Mouse (Mus musculus) intestine, embryonic 15.5 days (tissue): ENCODE data around the gene Samd9l. TPM values are rescaled to one million over a fixed set of nuclear protein-coding genes. Genes with fewer than 3 reads are reported as not detected.
A peak's percentile ranks its signal among the peaks of the same experiment; 100 is the strongest.
"Not testable (repeated sequence)": the region's sequence is repeated elsewhere in the genome, so short reads cannot be mapped to it uniquely, and the experiment has no call there.

ENCODE experiments used
- ATAC-seq: fragments of 200-750 bp; cut with Nextera tagmentation; 2 replicates; pipeline ENCODE4 v1.8.0; 2017; ENCODE audit warnings: moderate TSS enrichment, moderate library complexity
- H3K27ac ChIP-seq: fragments of 300-500 bp; sonication (generic); 2 replicates; pipeline ENCODE4 v1.5.1; 2015; ENCODE audit warnings: mild to moderate bottlenecking, inconsistent platforms
- H3K27me3 ChIP-seq: fragments of 300-500 bp; sonication (generic); replicated peaks from 2 replicates; pipeline ENCODE4 v1.6.1; 2015; ENCODE audit warnings: inconsistent platforms
- H3K36me3 ChIP-seq: fragments of 300-500 bp; sonication (generic); 2 replicates; pipeline ENCODE4 v1.6.1; 2015; ENCODE audit warnings: inconsistent platforms
- H3K4me1 ChIP-seq: fragments of 300-500 bp; sonication (generic); replicated peaks from 2 replicates; pipeline ENCODE4 v1.6.1; 2015; ENCODE audit warnings: inconsistent platforms
- H3K4me2 ChIP-seq: fragments of 300-500 bp; sonication (generic); replicated peaks from 2 replicates; pipeline ENCODE4 v1.6.1; 2015; ENCODE audit warnings: mild to moderate bottlenecking, inconsistent platforms
- H3K4me3 ChIP-seq: fragments of 300-500 bp; sonication (generic); replicated peaks from 2 replicates; pipeline ENCODE4 v1.5.1; 2015; ENCODE audit warnings: inconsistent platforms
- H3K9ac ChIP-seq: fragments of 300-500 bp; sonication (generic); 2 replicates; pipeline ENCODE4 v1.6.1; 2015; ENCODE audit warnings: inconsistent platforms
- H3K9me3 ChIP-seq: fragments of 300-500 bp; sonication (generic); 2 replicates; pipeline ENCODE4 v1.6.1; 2016; ENCODE audit warnings: inconsistent platforms
- WGBS: fragments of 180-500 bp; shearing (Covaris S2); methylation state at CpG from one replicate; pipeline ENCODE4 v1.1.7; 2015; 5-methylcytosine and 5-hydroxymethylcytosine counted together
- polyA plus RNA-seq: library from polyadenylated mRNA; unstranded; fragments of >200 nt; fragmentation: Nextera tagmentation; extraction: Ambion mirVana; gene quantifications from 2 replicates; pipeline ENCODE4 v1.2.1, GENCODE M21; 2015

Samd9l gene
- polyA plus RNA-seq, 1 experiment from 2014 or later: 9.4 TPM

GRCm38 (mm10) chr6:3384816-3385215, 14.6 kb downstream of the Samd9l start:
- H3K27ac ChIP-seq, H3K36me3 ChIP-seq, H3K4me2 ChIP-seq, H3K4me3 ChIP-seq, H3K9ac ChIP-seq, H3K27me3 ChIP-seq, H3K4me1 ChIP-seq, H3K9me3 ChIP-seq: not testable (repeated sequence)
- peak; percentile 74 for ATAC-seq

DNA sequence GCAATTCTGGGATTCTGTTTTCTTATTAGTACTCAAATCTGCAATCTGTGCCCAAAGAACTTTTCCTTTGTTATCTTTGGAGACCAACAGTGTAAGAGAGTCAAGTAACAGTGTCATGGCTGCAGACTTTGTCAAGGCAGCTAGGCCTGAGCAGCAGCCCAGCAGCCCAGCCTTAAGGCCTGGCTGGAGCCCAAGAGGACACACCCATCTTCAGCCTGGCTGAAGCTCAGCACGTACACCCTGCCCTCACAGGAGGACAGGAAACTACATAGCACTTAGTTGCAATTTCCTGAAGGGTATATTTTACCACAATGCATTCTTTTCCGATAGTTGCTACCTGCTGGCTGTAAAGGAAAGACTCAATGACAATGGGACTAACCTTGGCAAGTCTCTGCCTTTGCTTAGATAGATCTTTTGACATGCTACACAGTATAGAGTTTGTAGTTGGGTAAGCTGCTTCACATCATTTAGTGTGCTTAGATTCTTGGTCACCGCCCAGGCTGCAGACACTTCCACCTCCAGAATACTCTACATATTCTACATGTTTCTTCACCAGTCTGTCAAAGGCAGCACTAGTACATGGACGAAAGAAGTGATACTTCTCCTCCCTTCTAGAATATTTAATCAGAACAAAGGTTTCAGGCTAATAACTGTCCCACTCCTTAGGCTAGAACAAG, 15.1 kb downstream of the Samd9l start:
- not testable (repeated sequence) for H3K9ac ChIP-seq, H3K4me2 ChIP-seq, H3K4me1 ChIP-seq, H3K36me3 ChIP-seq, H3K27ac ChIP-seq, H3K9me3 ChIP-seq, H3K27me3 ChIP-seq, H3K4me3 ChIP-seq
- peak; percentile 95 for ATAC-seq
- 43% methylated on average over 1 of the region's 4 CpGs for WGBS

- no peak overlapping the region for H3K4me2 ChIP-seq
- H3K9ac ChIP-seq: no peak overlapping the region
- WGBS: 74% methylated on average over 2 of the region's 2 CpGs
- H3K27me3 ChIP-seq: no peaks in the 10 kb centered on the region
- no peak overlapping the region for H3K4me3 ChIP-seq
- no peaks in the 10 kb centered on the region for H3K9me3 ChIP-seq
- H3K36me3 ChIP-seq: 0 out of 2 replicates have a peak, but pooled peaks cover 3% of the 10 kb centered on the region
- no peaks in the 10 kb centered on the region for H3K4me1 ChIP-seq
- peak; percentile 42 for ATAC-seq
- no peak overlapping the region for H3K27ac ChIP-seq
Measured at GRCm38 (mm10) chr6:3379146-3379545, 20.2 kb downstream of the Samd9l start.

DNA sequence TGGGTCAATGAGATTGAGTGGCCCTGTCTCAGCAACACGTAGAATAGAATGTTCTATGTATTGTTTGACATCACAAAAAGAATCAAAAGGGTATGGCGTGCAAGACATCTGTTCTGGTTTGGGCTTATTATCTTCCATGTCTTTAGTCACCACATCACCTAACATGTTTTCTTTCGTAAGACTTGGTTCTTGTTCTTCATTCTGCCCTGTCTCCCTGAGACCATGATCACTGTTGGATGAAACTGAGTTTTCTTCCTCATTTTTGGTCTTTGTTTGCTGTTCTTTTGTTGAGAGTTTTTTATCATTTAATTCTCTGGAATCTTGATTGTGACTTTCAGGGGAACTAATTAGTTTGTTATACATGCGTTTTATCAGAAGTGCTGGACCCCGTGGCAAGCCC, 22.7 kb downstream of the Samd9l start:
- H3K9ac ChIP-seq: no peak overlapping the region
- no peaks in the 10 kb centered on the region for H3K9me3 ChIP-seq
- no peak for ATAC-seq
- H3K4me2 ChIP-seq: no peak overlapping the region
- H3K4me1 ChIP-seq: no peaks in the 10 kb centered on the region
- H3K27ac ChIP-seq: no peak overlapping the region
- H3K36me3 ChIP-seq: 0 out of 2 replicates have a peak, but pooled peaks cover 3% of the 10 kb centered on the region
- H3K27me3 ChIP-seq: no peaks in the 10 kb centered on the region
- H3K4me3 ChIP-seq: no peak overlapping the region
- WGBS: 85% methylated on average over 5 of the region's 5 CpGs

DNA sequence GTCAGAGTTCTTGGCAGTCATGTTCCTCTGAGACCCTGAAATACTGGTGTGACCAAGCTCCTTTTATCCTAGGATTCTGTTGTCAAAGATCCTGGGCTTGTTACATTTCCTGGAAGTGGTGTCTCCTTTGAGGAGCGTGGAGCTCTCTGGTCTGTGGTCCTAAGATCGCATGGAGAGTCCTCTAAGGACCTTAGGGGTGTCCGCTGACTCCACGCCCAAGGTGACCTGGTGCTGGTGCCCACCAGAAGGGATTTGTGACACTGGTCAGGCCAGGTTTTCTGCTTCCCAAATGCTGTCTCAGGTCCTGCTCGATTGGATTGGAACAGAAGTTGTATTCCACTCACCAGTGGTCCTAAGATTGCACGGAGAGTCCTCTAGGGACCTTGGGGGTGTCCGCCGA, 29.8 kb downstream of the Samd9l start:
- H3K27me3 ChIP-seq: no peaks in the 10 kb centered on the region
- no peaks in the 10 kb centered on the region for H3K36me3 ChIP-seq
- H3K9me3 ChIP-seq: no peaks in the 10 kb centered on the region
- no peak overlapping the region for H3K4me3 ChIP-seq
- H3K4me1 ChIP-seq: no peaks in the 10 kb centered on the region
- WGBS: 82% methylated on average over 8 of the region's 8 CpGs
- no peak overlapping the region for H3K9ac ChIP-seq
- H3K27ac ChIP-seq: no peak overlapping the region
- no peak for ATAC-seq
- no peak overlapping the region for H3K4me2 ChIP-seq

DNA sequence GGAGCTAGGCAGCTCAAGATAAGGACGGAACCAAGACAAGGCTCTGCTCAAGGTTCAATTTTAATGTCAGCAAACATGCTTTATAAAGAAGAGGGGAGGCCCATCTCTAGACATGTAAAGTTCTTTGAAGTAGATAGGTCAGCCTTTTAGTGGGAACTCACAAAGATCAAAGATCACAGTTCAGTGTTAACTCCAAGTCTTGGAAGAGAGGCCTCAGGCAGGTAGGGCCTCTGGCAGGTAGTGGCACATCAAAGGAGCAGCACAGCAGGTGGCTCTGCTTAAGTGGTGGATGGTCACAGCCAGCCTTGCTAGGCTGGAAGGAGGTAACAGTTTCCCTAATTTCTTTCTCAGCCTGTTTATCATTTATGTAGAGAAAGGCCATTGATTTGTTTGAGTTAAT, 33.8 kb downstream of the Samd9l start:
- peak; percentile 55; the same call in 1 of the 2 replicates for ATAC-seq
- not testable (repeated sequence) for H3K27me3 ChIP-seq, H3K4me1 ChIP-seq, H3K27ac ChIP-seq, H3K9ac ChIP-seq, H3K36me3 ChIP-seq, H3K4me2 ChIP-seq, H3K4me3 ChIP-seq, H3K9me3 ChIP-seq
- 67% methylated on average over 1 of the region's 1 CpGs for WGBS

GRCm38 (mm10) chr6:3345924-3346597, 53.3 kb downstream of the Samd9l start:
- H3K27me3 ChIP-seq, H3K9ac ChIP-seq, H3K27ac ChIP-seq, H3K4me3 ChIP-seq, H3K4me1 ChIP-seq, H3K9me3 ChIP-seq, H3K4me2 ChIP-seq, H3K36me3 ChIP-seq: not testable (repeated sequence)
- peak; percentile 64 for ATAC-seq
- 0% methylated on average over 1 of the region's 1 CpGs for WGBS

DNA sequence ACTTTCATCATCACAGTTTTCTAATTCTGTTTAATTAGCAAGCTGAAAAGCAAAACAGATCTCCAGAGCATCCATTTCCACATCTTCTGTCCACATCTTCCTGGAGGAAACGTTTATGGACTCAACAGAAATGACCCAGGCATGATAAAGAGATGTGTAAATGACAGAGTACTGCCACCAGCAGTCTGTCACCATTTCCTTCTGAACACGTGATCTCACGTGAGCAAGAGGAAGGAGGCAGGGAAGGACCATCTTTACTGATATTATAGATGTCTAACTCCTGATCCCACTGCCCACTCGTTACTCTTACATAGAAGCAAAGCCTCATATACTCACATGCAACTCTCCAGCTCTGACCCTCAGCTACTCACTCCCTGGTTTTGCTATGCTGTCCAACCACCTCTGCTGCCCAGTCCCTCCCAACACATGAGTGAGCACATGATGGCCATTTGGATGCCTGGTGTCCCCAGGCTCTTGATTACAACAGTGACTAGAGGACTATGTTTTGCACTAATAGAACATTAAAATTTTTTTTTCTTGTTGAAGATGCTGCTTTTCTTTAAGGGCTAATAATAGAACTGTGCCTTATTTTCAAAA, 54.2 kb downstream of the Samd9l start:
- H3K27ac ChIP-seq, H3K27me3 ChIP-seq, H3K4me3 ChIP-seq, H3K36me3 ChIP-seq, H3K4me1 ChIP-seq, H3K9me3 ChIP-seq, H3K9ac ChIP-seq, H3K4me2 ChIP-seq: not testable (repeated sequence)
- peak; percentile 24; the same call in 1 of the 2 replicates for ATAC-seq
- 50% methylated on average over 2 of the region's 4 CpGs for WGBS

GRCm38 (mm10) chr6:3343603-3344247, 55.6 kb downstream of the Samd9l start:
- H3K4me1 ChIP-seq, H3K27me3 ChIP-seq, H3K4me3 ChIP-seq, H3K36me3 ChIP-seq, H3K9me3 ChIP-seq, H3K9ac ChIP-seq: not testable (repeated sequence)
- peak overlapping the region; percentile 17; the same call in 1 of the 2 replicates for H3K4me2 ChIP-seq
- ATAC-seq: peak; percentile 70
- H3K27ac ChIP-seq: peak overlapping the region; percentile 77
- 67% methylated on average over 1 of the region's 1 CpGs for WGBS

DNA sequence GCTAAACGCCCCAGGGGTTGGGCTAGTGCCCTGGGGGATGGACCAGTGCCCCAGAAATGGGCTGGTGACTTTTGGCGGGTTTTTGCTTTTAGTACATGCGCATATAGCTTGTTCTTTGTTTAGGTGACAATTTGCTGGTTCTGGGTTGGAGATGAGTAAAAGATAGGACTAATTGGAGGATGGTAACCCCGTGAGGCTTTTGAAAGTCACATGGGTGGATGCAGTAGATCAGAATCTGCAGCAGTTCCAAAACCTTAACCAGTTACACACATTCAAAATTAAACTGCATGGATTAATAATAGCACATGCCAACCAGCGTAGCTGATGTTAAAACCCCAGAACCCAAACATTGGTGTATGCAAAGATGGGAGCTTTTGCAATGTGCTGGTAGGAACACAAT, 57.9 kb downstream of the Samd9l start:
- peak overlapping the region; percentile 26 for H3K4me3 ChIP-seq
- WGBS: 51% methylated on average over 5 of the region's 5 CpGs

DNA sequence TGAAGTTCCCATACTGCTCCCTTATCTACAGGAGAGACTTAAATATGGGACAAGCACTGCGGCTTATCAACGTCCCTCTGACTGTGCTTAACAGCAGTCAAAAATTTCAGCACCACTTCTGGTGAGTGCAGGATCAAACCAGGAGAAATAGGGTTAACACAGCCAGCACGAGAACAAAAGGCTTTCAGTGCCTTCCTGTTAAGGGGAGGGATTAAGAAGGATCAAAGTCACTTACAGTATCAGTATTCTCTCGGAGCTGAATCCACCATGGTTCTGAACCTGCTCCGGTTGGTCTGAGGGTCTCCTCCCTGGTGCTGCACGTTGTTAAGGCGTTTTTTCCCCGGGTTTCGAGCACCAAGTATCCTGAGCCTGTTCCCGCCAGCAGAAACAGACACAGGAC, 58.4 kb downstream of the Samd9l start:
- Histone ChIP-seq H3K27ac (peak overlapping the region; percentile 52; the same call in 1 of the 2 replicates), H3K4me3 (peak overlapping the region; percentile 26), H3K4me2 (peak overlapping the region; percentile 49)
- not testable (repeated sequence) for H3K9me3 ChIP-seq, H3K27me3 ChIP-seq, H3K36me3 ChIP-seq, H3K9ac ChIP-seq, H3K4me1 ChIP-seq
- ATAC-seq: peak; percentile 73
- WGBS: 14% methylated on average over 10 of the region's 10 CpGs

More for the DNA sequence above, 57.9 kb downstream of the Samd9l start:
- no peaks in the 10 kb centered on the region for H3K9me3 ChIP-seq
- H3K36me3 ChIP-seq: no peaks in the 10 kb centered on the region
- ATAC-seq: no peak
- H3K27me3 ChIP-seq: no peaks in the 10 kb centered on the region
- no peak overlapping the region for H3K9ac ChIP-seq
- H3K27ac ChIP-seq: no peak overlapping the region
- H3K4me1 ChIP-seq: 0 out of 2 replicates have a peak, but pooled peaks cover 2% of the 10 kb centered on the region
- peak overlapping the region; percentile 49 for H3K4me2 ChIP-seq

- not testable (repeated sequence) for H3K9ac ChIP-seq, H3K27me3 ChIP-seq, H3K36me3 ChIP-seq, H3K4me2 ChIP-seq, H3K4me3 ChIP-seq, H3K9me3 ChIP-seq, H3K4me1 ChIP-seq, H3K27ac ChIP-seq, ATAC-seq
- WGBS: 74% methylated on average over 6 of the region's 6 CpGs
Measured at GRCm38 (mm10) chr6:3339131-3339530, 60.2 kb downstream of the Samd9l start.
